Mouse (Mus musculus): ENCODE results near the gene Exosc10. TPM values are rescaled to one million over a fixed set of nuclear protein-coding genes. Genes with fewer than 3 reads are reported as not detected.

Exosc10 gene
- total RNA-seq, 2 experiments from 2014 or later: 50.5 to 52.7 TPM

GRCm38 (mm10) chr4:148610631-148611364 is 52.6 kb downstream of the Exosc10 start:
- no peak for DNase-seq

- DNase-seq: no peak
These were observed 54.3 kb downstream of the Exosc10 start for GRCm38 (mm10) chr4:148612557-148612956.

GRCm38 (mm10) chr4:148613738-148614137 is 55.5 kb downstream of the Exosc10 start:
- no peak for DNase-seq

GRCm38 (mm10) chr4:148619805-148620204 is 61.6 kb downstream of the Exosc10 start:
- no peak for DNase-seq

- DNase-seq: no peak
These were observed 62.5 kb downstream of the Exosc10 start for GRCm38 (mm10) chr4:148620718-148621117.

- DNase-seq: no peak
These were observed 64.3 kb downstream of the Exosc10 start for GRCm38 (mm10) chr4:148622485-148622884.

GRCm38 (mm10) chr4:148623609-148624008 is 65.4 kb downstream of the Exosc10 start:
- DNase-seq: no peak

GRCm38 (mm10) chr4:148625010-148625409 is 66.8 kb downstream of the Exosc10 start:
- DNase-seq: no peak

GRCm38 (mm10) chr4:148625756-148626622 is 67.8 kb downstream of the Exosc10 start:
- DNase-seq: no peak

- DNase-seq: peak; percentile 92 to 94
These were observed 68.5 kb downstream of the Exosc10 start, which contains the start of gene Tardbp for GRCm38 (mm10) chr4:148626623-148627185. Tardbp (minus strand) TSS chr4:148627019.

- DNase-seq: no peak
These were observed 69.0 kb downstream of the Exosc10 start for GRCm38 (mm10) chr4:148627246-148627645.

Other genes with a start within 250 kb of the Exosc10 start
- gene Ubiad1, start 113.7 kb upstream of the Exosc10 start, total RNA-seq (2021): 1 to 10 TPM; 7.9 to 8.4 TPM
- gene Mtor, start 109.8 kb upstream of the Exosc10 start, total RNA-seq (2021): 10 to 100 TPM; 80.7 to 85.9 TPM
- under 1 TPM in 1 of 2 experiments, not detected in 1; 0.28 TPM for gene Angptl7, start 58.0 kb upstream of the Exosc10 start, total RNA-seq (2021)
- gene Srm, start 33.1 kb downstream of the Exosc10 start, total RNA-seq (2021): 10 to 100 TPM; 68.4 to 70.0 TPM
- 1 to 10 TPM; 3.2 to 4.1 TPM for gene Masp2, start 44.1 kb downstream of the Exosc10 start, total RNA-seq (2021)
- gene Tardbp, start 68.6 kb downstream of the Exosc10 start, total RNA-seq (2021): 100 to 1,000 TPM; 218 to 224 TPM
- gene Gm572, start 84.9 kb downstream of the Exosc10 start, total RNA-seq (2021): not detected
- under 1 TPM; 0.52 to 0.66 TPM for gene Casz1, start 246.0 kb downstream of the Exosc10 start, total RNA-seq (2021)

Data from layer of hippocampus, postnatal 36 days (tissue).